5 mouse cellular contexts compared by ENCODE assay signal in the genomic region with DNA sequence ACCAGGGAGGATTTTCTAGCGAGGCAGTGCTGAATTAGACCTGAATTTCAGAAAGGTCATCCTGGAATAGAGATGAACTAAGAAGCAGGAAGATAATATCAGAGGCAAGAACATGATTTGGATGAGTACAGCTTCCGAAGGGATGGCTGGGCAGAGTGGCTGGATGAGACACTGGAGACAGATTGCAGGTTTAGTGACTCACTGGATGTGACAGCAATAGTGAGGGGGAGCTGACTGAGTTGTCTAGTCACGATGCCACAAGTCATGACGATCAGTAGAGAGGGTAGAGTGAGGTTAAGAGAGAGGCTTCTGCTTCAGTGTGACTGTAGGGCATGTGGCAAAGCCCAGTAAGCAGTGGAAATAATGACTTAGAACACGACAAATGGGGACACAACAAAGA.
"Had no signal": no experiment of that assay in that cellular context is flagged by ENCODE, and none has a peak within 500 bp of the region (broad histone marks: within the 10 kb centered on the region; RNA-seq: fewer than 3 reads in every experiment).

No protein-coding gene starts in this region.

- DNase-seq: kidney, adult 2 months; kidney, postnatal 25 days; liver, embryonic 13.5 days; lung, adult 2 months; thymus, postnatal 25 days had no signal
